Mouse (Mus musculus) forebrain, embryonic 10.5 days (tissue): Measurements from ENCODE around the gene Cd8b1. TPM values are rescaled to one million over a fixed set of nuclear protein-coding genes. Genes with fewer than 3 reads are reported as not detected.

Experiments
- DNase-seq: peaks from one replicate; pipeline ENCODE4 v3.0.0-alpha.2; 2017; ENCODE audit warnings: low spot score; ENCODE audit errors: extremely low spot score
- H3K27ac ChIP-seq: fragments of 300-500 bp; sonication (generic); 2 replicates; pipeline ENCODE4 v1.5.1; 2016; ENCODE audit warnings: mild to moderate bottlenecking
- H3K27me3 ChIP-seq: fragments of 300-500 bp; sonication (generic); 2 replicates; pipeline ENCODE4 v1.6.1; 2016; ENCODE audit warnings: mild to moderate bottlenecking; ENCODE audit not compliant: poor library complexity, severe bottlenecking
- H3K36me3 ChIP-seq: fragments of 300-500 bp; sonication (generic); replicated peaks from 2 replicates; pipeline ENCODE4 v1.6.1; 2016; ENCODE audit warnings: mild to moderate bottlenecking, moderate library complexity
- H3K4me1 ChIP-seq: fragments of 300-500 bp; sonication (generic); 2 replicates; pipeline ENCODE4 v1.6.1; 2016
- H3K4me3 ChIP-seq: fragments of 300-500 bp; sonication (generic); 2 replicates; pipeline ENCODE4 v1.5.1; 2016; ENCODE audit warnings: mild to moderate bottlenecking, moderate library complexity
- H3K9me3 ChIP-seq: fragments of 300-500 bp; sonication (generic); 2 replicates; pipeline ENCODE4 v1.6.1; 2016; ENCODE audit warnings: mild to moderate bottlenecking, moderate library complexity
- WGBS: fragments of 180-500 bp; shearing (Covaris S2); methylation state at CpG from one replicate; pipeline ENCODE4 v1.1.7; 2016; 5-methylcytosine and 5-hydroxymethylcytosine counted together
- polyA plus RNA-seq: library from polyadenylated mRNA; unstranded; fragments of >200 nt; fragmentation: Nextera tagmentation; extraction: Ambion mirVana; gene quantifications from 2 replicates; pipeline ENCODE4 v1.2.1, GENCODE M21; 2016

The Cd8b1 gene
- polyA plus RNA-seq, 1 experiment from 2014 or later: 0.09 TPM

GRCm38 (mm10) chr6:71381654-71382053 lies 59.1 kb downstream of the Cd8b1 start:
- H3K9me3 ChIP-seq: peaks cover 11% of the 10 kb centered on the region; the same call in 1 of the 2 replicates
- DNase-seq: no peak
- no peaks in the 10 kb centered on the region for H3K4me1 ChIP-seq
- H3K4me3 ChIP-seq: no peak overlapping the region
- H3K36me3 ChIP-seq: no peaks in the 10 kb centered on the region
- H3K27me3 ChIP-seq: no peaks in the 10 kb centered on the region
- H3K27ac ChIP-seq: no peak overlapping the region
- WGBS: 88% methylated on average over 5 of the region's 5 CpGs

Other genes with a start within 250 kb of the Cd8b1 start
- 4.3 and 4.7 TPM in 2 replicates for gene Thnsl2, start 178.3 kb upstream of the Cd8b1 start, polyA plus RNA-seq
- not detected in 2 replicates for gene Fabp1, start 123.0 kb upstream of the Cd8b1 start, polyA plus RNA-seq
- gene Krcc1, start 51.1 kb upstream of the Cd8b1 start, polyA plus RNA-seq: 30.1 and 31.9 TPM in 2 replicates
- gene Smyd1, start 555 bp upstream of the Cd8b1 start, polyA plus RNA-seq: 0.09 and 0.15 TPM in 2 replicates
- not detected in 2 replicates for gene Cd8a, start 50.6 kb downstream of the Cd8b1 start, polyA plus RNA-seq
- gene Rmnd5a, start 117.8 kb downstream of the Cd8b1 start, polyA plus RNA-seq: 8.4 and 9.1 TPM in 2 replicates
- gene Rnf103, start 171.1 kb downstream of the Cd8b1 start, polyA plus RNA-seq: 9.0 and 9.6 TPM in 2 replicates
- 45.8 and 46.6 TPM in 2 replicates for gene Chmp3, start 221.0 kb downstream of the Cd8b1 start, polyA plus RNA-seq